Mouse (Mus musculus): ENCODE measurements at regions not wholly inside any gene's neighbourhood (a gene's known extent, or its start where the extent isn't known, plus 50 kb on each side); places are given as distances from the start of the nearest gene placed in this dataset.

DNA sequence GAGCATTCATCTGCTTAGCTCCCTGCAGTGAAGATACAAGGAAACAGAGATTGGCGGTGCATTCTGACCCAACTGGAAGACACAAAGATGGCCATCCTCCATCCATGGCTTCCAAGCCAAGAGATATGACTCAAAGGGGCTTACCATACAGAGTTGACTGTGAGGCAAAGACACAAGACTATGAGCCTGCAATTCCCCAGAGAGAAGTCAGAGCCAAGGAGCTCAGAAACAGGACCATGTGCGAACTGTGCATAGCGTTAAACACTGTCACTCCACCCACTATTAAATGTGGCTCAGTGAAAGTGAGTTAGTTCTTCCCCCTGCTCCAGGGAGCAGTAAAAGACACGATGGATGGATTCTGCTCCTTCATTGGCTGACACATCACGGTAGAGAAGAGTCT is 500.1 kb upstream of the Tnp1 start:
- ATAC-seq (ENCODE audit: extremely low read depth, insufficient number of reproducible peaks, low FRiP score, poor library complexity, severe bottlenecking) = no peak

- ATAC-seq (ENCODE audit: extremely low read depth, insufficient number of reproducible peaks, low FRiP score, poor library complexity, severe bottlenecking) = no peak
These were observed 498.1 kb upstream of the Tnp1 start for GRCm38 (mm10) chr1:73513822-73514221.

- no peak for ATAC-seq (ENCODE audit: extremely low read depth, insufficient number of reproducible peaks, low FRiP score, poor library complexity, severe bottlenecking)
These were observed 497.1 kb upstream of the Tnp1 start for GRCm38 (mm10) chr1:73512836-73513235.

DNA sequence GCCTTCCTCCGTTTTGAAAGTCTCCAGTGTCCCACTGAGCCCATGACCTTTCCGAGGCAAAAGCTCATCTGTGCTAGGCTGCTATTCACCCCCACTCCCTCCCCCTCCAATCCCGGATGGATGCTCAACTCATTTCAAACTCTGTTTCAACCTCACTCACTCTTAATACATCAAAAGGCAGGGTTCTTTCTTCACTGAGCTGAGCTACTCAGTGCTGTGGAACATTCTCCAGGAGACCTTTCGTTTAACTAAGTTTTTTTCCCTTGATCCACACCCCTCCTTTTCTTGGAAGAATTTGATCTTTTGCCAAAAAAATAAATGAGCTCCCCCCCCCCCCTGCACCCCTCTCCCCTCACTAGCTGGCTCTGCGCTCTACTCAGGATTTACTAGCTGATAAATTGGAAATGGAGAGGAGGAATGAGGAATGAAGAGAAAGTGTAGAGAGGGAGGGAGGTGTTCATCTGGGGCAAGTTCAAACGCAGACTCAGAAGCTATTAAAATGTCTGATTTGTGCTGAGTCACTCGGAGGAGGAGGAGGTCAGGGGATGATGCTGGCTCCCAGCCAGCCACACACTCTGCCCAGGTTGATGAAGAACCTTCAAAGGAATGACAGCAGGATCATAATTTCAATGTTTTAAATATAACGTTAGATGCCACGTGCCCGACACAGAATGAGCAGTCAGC is 491.5 kb upstream of the Tnp1 start:
- no peak for ATAC-seq (ENCODE audit: extremely low read depth, insufficient number of reproducible peaks, low FRiP score, poor library complexity, severe bottlenecking)

- no peak for ATAC-seq (ENCODE audit: extremely low read depth, insufficient number of reproducible peaks, low FRiP score, poor library complexity, severe bottlenecking)
These were observed 487.9 kb upstream of the Tnp1 start for GRCm38 (mm10) chr1:73503611-73504010.

- no peak for ATAC-seq (ENCODE audit: extremely low read depth, insufficient number of reproducible peaks, low FRiP score, poor library complexity, severe bottlenecking)
These were observed 485.0 kb upstream of the Tnp1 start for GRCm38 (mm10) chr1:73500671-73501070.

- no peak for ATAC-seq (ENCODE audit: extremely low read depth, insufficient number of reproducible peaks, low FRiP score, poor library complexity, severe bottlenecking)
These were observed 480.5 kb upstream of the Tnp1 start for GRCm38 (mm10) chr1:73495971-73496749.

GRCm38 (mm10) chr1:73481956-73482355 is 466.2 kb upstream of the Tnp1 start:
- no peak for ATAC-seq (ENCODE audit: extremely low read depth, insufficient number of reproducible peaks, low FRiP score, poor library complexity, severe bottlenecking)

DNA sequence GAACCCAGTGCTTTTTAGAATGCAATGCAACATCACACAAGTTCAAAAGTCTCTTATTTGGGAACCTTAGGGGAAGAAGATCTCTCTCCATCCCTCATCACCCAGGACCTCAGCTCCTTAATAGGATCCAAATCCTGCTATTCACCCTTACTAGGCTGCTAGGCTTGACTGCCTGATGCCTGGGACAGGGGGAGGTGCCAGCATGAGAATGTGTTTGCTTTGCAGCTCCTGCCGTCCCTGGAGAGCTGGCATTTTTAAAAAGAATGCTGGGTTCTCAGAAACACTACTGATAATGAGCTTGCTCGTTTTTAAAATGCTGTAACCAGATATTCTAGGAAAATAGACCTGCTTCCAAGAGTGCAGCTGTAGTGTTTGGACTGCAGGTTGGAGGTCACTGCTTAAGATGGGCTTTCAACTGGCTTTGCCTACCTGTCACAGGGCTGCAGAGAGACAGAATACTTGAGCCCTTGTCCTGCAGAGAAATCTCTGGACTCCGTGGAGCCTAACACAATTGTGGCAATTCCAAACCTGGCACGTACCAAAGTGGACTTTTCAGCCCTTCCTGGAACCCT is 463.7 kb upstream of the Tnp1 start:
- ATAC-seq (ENCODE audit: extremely low read depth, insufficient number of reproducible peaks, low FRiP score, poor library complexity, severe bottlenecking) = no peak

GRCm38 (mm10) chr1:73460598-73460997 is 444.9 kb upstream of the Tnp1 start:
- ATAC-seq (ENCODE audit: extremely low read depth, insufficient number of reproducible peaks, low FRiP score, poor library complexity, severe bottlenecking) = no peak

- ATAC-seq (ENCODE audit: extremely low read depth, insufficient number of reproducible peaks, low FRiP score, poor library complexity, severe bottlenecking) = no peak
These were observed 444.2 kb upstream of the Tnp1 start for GRCm38 (mm10) chr1:73459754-73460534.

- ATAC-seq (ENCODE audit: extremely low read depth, insufficient number of reproducible peaks, low FRiP score, poor library complexity, severe bottlenecking) = no peak
These were observed 441.6 kb upstream of the Tnp1 start for GRCm38 (mm10) chr1:73457261-73457660.

DNA sequence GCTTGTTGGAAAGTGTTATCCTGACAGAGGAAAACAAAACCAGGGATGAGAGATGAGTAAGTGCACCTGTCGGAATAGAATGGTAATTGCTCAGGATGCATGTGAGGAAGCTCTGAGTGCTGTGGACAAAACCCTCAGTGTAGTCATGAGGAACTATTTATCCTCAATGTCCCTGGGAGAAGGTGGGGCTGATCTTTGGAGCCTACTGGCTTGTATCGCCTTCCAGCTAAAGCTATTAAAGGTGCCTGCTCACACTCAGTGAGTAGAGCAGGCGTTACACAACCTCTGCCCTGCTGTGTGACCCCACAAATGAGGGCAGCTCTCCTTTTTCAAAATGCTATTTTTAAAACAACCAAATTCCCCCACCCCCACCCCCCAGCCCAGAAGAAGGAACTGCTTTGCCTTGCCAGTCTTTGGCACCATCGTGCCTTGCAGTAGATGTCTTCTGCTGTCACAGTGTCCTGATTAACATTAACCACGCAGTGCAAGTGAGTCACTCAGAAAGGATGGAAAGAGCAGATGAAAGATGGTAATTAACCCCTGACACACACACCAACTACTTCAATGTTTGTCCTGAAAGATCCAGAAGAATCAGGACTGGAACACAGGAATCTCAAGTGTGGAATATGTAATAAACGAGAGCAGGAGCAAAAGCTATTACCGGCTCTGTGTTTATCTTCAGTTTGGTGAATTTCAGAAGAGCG is 440.8 kb upstream of the Tnp1 start:
- no peak for ATAC-seq (ENCODE audit: extremely low read depth, insufficient number of reproducible peaks, low FRiP score, poor library complexity, severe bottlenecking)

GRCm38 (mm10) chr1:73444216-73444890 is 428.6 kb upstream of the Tnp1 start:
- ATAC-seq (ENCODE audit: extremely low read depth, insufficient number of reproducible peaks, low FRiP score, poor library complexity, severe bottlenecking) = no peak

GRCm38 (mm10) chr1:73438385-73438784 is 422.7 kb upstream of the Tnp1 start:
- ATAC-seq (ENCODE audit: extremely low read depth, insufficient number of reproducible peaks, low FRiP score, poor library complexity, severe bottlenecking) = no peak

- no peak for ATAC-seq (ENCODE audit: extremely low read depth, insufficient number of reproducible peaks, low FRiP score, poor library complexity, severe bottlenecking)
These were observed 412.4 kb upstream of the Tnp1 start for GRCm38 (mm10) chr1:73428101-73428500.

GRCm38 (mm10) chr1:73425049-73425448 is 409.3 kb upstream of the Tnp1 start:
- no peak for ATAC-seq (ENCODE audit: extremely low read depth, insufficient number of reproducible peaks, low FRiP score, poor library complexity, severe bottlenecking)

- ATAC-seq (ENCODE audit: extremely low read depth, insufficient number of reproducible peaks, low FRiP score, poor library complexity, severe bottlenecking) = no peak
These were observed 402.5 kb upstream of the Tnp1 start for GRCm38 (mm10) chr1:73418196-73418595.
